ENCODE assay signal across 22 mouse cellular contexts in the genomic region with DNA sequence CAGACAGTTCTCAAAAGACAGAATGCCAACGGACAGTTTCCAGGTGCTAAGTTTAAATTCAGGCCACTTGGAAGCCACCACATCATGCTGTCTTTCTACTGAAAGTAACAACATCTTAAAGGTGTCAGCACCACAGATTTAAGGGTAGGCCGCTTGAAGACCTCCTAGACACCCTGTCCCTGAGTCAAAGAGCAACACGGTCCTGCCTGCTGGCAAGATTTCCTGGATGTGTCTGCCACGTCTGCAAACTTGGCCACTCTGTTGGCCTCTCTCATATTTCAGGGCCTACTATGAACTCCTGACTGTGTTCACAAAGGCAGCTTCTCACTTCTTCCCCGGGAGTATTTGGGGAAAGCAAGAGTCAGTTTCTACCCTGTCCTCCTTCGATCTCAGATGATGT.
DNase-seq lines count a peak whose midpoint lies in the region; ATAC-seq and TF ChIP-seq lines count a peak whose summit lies in the region.
"Had no signal": no experiment of that assay in that cellular context is flagged by ENCODE, and none has a peak within 500 bp of the region (broad histone marks: within the 10 kb centered on the region; RNA-seq: fewer than 3 reads in every experiment).

No protein-coding gene starts in this region.

- H3K36me3 ChIP-seq in midbrain, embryonic 16.5 days (ENCODE audit: control insufficient read depth, insufficient read depth, low read length), result no peaks in the 10 kb centered on the region
- H3K36me3 ChIP-seq: embryonic facial prominence, embryonic 13.5 days; embryonic facial prominence, embryonic 15.5 days; forebrain, embryonic 10.5 days; forebrain, embryonic 12.5 days had no signal

- no peak overlapping the region for H3K9ac ChIP-seq in midbrain, embryonic 16.5 days (ENCODE audit: low read depth, low read length)
- H3K9ac ChIP-seq: embryonic facial prominence, embryonic 13.5 days; embryonic facial prominence, embryonic 15.5 days; forebrain, embryonic 12.5 days had no signal

- TF ChIP-seq CTCF in gastrocnemius, adult 2 months (IDR thresholded peaks at IDR 0.05), result no peak

- ATAC-seq in midbrain, embryonic 16.5 days, result no peak
- ATAC-seq: forebrain, embryonic 14.5 days; forebrain, embryonic 16.5 days had no signal

- H3K4me1 ChIP-seq in midbrain, embryonic 16.5 days (ENCODE audit: control insufficient read depth, insufficient read depth, low read length), result no peaks in the 10 kb centered on the region
- H3K4me1 ChIP-seq: embryonic facial prominence, embryonic 13.5 days; embryonic facial prominence, embryonic 15.5 days; forebrain, embryonic 10.5 days; forebrain, embryonic 12.5 days had no signal

- no peaks in the 10 kb centered on the region for H3K9me3 ChIP-seq in midbrain, embryonic 16.5 days (replicated peaks; ENCODE audit: control insufficient read depth, low read length, poor library complexity, severe bottlenecking)
- H3K9me3 ChIP-seq: embryonic facial prominence, embryonic 13.5 days; embryonic facial prominence, embryonic 15.5 days; forebrain, embryonic 10.5 days; forebrain, embryonic 12.5 days had no signal

- intact Hi-C loops in gastrocnemius, adult 2 months (cut with DNase I), result no loop called here
- intact Hi-C loops in gastrocnemius, postnatal 36 days (cut with DNase I), result no loop called here
- intact Hi-C loops in heart, postnatal 14 days (cut with DNase I), result no loop called here

- peak; percentile 36 for DNase-seq in gastrocnemius, adult 2 months
- DNase-seq in gastrocnemius, postnatal 36 days, result no peak
- DNase-seq in heart, adult 11 months, result peak; percentile 64
- DNase-seq in heart, postnatal 14 days, result no peak
- DNase-seq: adrenal gland, adult 2 months; adrenal gland, postnatal 10 days; adrenal gland, postnatal 25 days; cerebellum, adult 11 months; cerebellum, adult 18-20 months; cerebellum, adult 8-10 months; cerebellum, adult 9-11 months; cerebellum, postnatal 14 days; cerebellum, postnatal 36 days; embryo, embryonic 11 days had no signal

- no peak overlapping the region for H3K4me2 ChIP-seq in midbrain, embryonic 16.5 days (ENCODE audit: low read length)
- H3K4me2 ChIP-seq: embryonic facial prominence, embryonic 13.5 days; embryonic facial prominence, embryonic 15.5 days; forebrain, embryonic 12.5 days had no signal

- 0 out of 2 replicates have a peak overlapping the region, but pooled peaks have one; percentile 12 for H3K27ac ChIP-seq in gastrocnemius, adult 2 months
- H3K27ac ChIP-seq in midbrain, embryonic 16.5 days (ENCODE audit: low read length), result no peak overlapping the region
- H3K27ac ChIP-seq: embryonic facial prominence, embryonic 13.5 days; embryonic facial prominence, embryonic 15.5 days; forebrain, embryonic 10.5 days; forebrain, embryonic 12.5 days had no signal

- no peaks in the 10 kb centered on the region for H3K27me3 ChIP-seq in midbrain, embryonic 16.5 days (ENCODE audit: control insufficient read depth, insufficient read depth, low read depth, low read length)
- H3K27me3 ChIP-seq: embryonic facial prominence, embryonic 13.5 days; embryonic facial prominence, embryonic 15.5 days; forebrain, embryonic 12.5 days had no signal

- no peak overlapping the region for H3K4me3 ChIP-seq in gastrocnemius, adult 2 months
- no peak overlapping the region for H3K4me3 ChIP-seq in midbrain, embryonic 16.5 days (ENCODE audit: low read depth, low read length)
- H3K4me3 ChIP-seq: embryonic facial prominence, embryonic 13.5 days; embryonic facial prominence, embryonic 15.5 days; erythroblast, embryonic 14.5 days; forebrain, embryonic 10.5 days; forebrain, embryonic 12.5 days had no signal

- 92% methylated on average over 6 of the region's 6 CpGs for WGBS in midbrain, embryonic 16.5 days

Comparison
In these comparisons a context has a peak if more than half of its experiments do, and no peak if none do; other contexts are left out.
1. DNase-seq: peak in gastrocnemius, adult 2 months (single experiment) and heart, adult 11 months (single experiment); none in gastrocnemius, postnatal 36 days (0 of 2) and heart, postnatal 14 days (0 of 2).